Mouse (Mus musculus): ENCODE data around the gene Lrwd1.

DNA sequence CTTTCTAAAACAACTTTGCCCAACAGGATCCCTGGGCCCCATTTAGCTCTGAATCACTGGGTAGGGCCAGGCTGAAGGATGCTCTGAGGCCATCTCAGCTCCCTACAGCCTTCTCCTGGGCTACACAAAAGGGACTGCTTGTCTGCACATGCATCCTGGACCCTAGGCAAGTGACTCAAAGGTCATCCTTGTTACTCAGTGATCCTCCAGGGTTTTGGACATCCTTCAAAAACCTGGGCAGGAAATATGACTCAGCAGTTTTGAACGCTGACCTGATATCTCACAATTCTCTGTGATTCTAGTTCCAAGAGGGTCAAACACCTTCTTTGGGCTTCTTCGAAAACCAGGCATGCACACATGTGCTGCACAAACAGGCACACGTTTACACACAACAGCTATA, 26.8 kb downstream of the Lrwd1 start:
- no peak for TF ChIP-seq CTCF (IDR thresholded peaks at IDR 0.05; ENCODE audit: borderline replicate concordance, insufficient read depth, low read length)
- TF ChIP-seq POLR2A (IDR thresholded peaks at IDR 0.05; ENCODE audit: low read depth, low read length): no peak

Measured in embryonic fibroblast, embryonic 13.5 days (primary cell).